ENCODE assay signal across 18 mouse cellular contexts in the genomic region with DNA sequence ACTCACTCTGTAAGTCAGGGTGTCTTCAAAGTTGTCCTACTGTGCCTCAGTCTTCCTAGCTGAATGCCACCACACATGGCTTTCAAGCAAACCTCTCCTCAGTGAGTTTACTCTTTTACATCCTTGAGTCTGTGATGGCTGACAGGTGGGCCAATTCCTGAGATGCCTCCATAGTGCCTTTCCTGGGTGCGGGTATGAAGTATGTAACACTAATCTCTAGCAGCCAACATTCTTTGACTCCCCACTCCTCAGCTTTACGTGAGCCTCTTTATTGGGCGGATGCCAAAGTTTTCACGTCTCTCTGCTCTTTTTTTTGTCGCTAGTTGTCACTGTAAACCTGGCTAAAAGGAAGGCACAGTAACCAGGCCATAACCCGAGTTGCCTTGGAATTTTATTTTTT. TPM values are rescaled to one million over a fixed set of nuclear protein-coding genes. Genes with fewer than 3 reads are reported as not detected.
"Had no signal": no experiment of that assay in that cellular context is flagged by ENCODE, and none has a peak within 500 bp of the region (broad histone marks: within the 10 kb centered on the region; RNA-seq: fewer than 3 reads in every experiment).

No protein-coding gene starts in this region.

- H3K9me3 ChIP-seq: liver, embryonic 13.5 days; liver, embryonic 15.5 days; lung, embryonic 15.5 days; megakaryocyte, embryonic 14.5 days; midbrain, embryonic 12.5 days; neural tube, embryonic 12.5 days; stomach, embryonic 15.5 days had no signal

- ATAC-seq: liver, postnatal 0 days had no signal

- DNase-seq: liver, embryonic 13.5 days; liver, postnatal 0 days; lung, postnatal 36 days; midbrain, embryonic 14.5 days; right cerebral cortex, postnatal 14 days; thymus, adult 2 months; thymus, postnatal 25 days; thymus, postnatal 4 days had no signal

- H3K4me3 ChIP-seq: liver, embryonic 13.5 days; liver, embryonic 15.5 days; lung, embryonic 15.5 days; megakaryocyte, embryonic 14.5 days; midbrain, embryonic 12.5 days; neural tube, embryonic 12.5 days; stomach, embryonic 15.5 days had no signal

- H3K27ac ChIP-seq: liver, embryonic 13.5 days; liver, embryonic 15.5 days; lung, embryonic 15.5 days; macrophage; midbrain, embryonic 12.5 days; neural tube, embryonic 12.5 days; stomach, embryonic 15.5 days; stomach, postnatal 0 days had no signal

- H3K36me3 ChIP-seq: liver, embryonic 13.5 days; liver, embryonic 15.5 days; lung, embryonic 15.5 days; midbrain, embryonic 12.5 days; neural tube, embryonic 12.5 days; stomach, embryonic 15.5 days had no signal

- H3K27me3 ChIP-seq: liver, embryonic 13.5 days; liver, embryonic 15.5 days; lung, embryonic 15.5 days; midbrain, embryonic 12.5 days; neural tube, embryonic 12.5 days; stomach, embryonic 15.5 days had no signal

- H3K4me1 ChIP-seq: liver, embryonic 15.5 days; midbrain, embryonic 12.5 days; neural tube, embryonic 12.5 days; stomach, embryonic 15.5 days had no signal

- H3K9ac ChIP-seq: liver, embryonic 13.5 days; liver, embryonic 15.5 days; liver, postnatal 0 days; lung, embryonic 15.5 days; midbrain, embryonic 12.5 days; neural tube, embryonic 12.5 days; stomach, embryonic 15.5 days had no signal

- H3K4me2 ChIP-seq: liver, embryonic 11.5 days; liver, embryonic 13.5 days; liver, embryonic 15.5 days; lung, embryonic 15.5 days; midbrain, embryonic 12.5 days; neural tube, embryonic 12.5 days; stomach, embryonic 15.5 days had no signal

RNA-seq across cellular contexts. Expression of a gene that starts 24.0 kb away (rescaled TPM):
- polyA plus RNA-seq: liver, embryonic 11.5 days; midbrain, embryonic 12.5 days; midbrain, embryonic 14.5 days; testis, adult 2 months had no signal
